Mouse (Mus musculus) heart, adult 2 months (tissue): ENCODE measurements at regions not wholly inside any gene's neighbourhood (a gene's known extent, or its start where the extent isn't known, plus 50 kb on each side); places are given as distances from the start of the nearest gene placed in this dataset.
A peak's percentile ranks its signal among the peaks of the same experiment; 100 is the strongest.

Source experiments
- DNase-seq, 2 experiments: peaks; one replicate each; pipeline ENCODE4 v3.0.0; 2021
- H3K27ac ChIP-seq: fragments of 200-600 bp; 2 replicates; pipeline ENCODE4 v1.8.1; 2022
- H3K27me3 ChIP-seq: fragments of 200-500 bp; 2 replicates; pipeline ENCODE4 v1.6.1; 2012; ENCODE audit warnings: mild to moderate bottlenecking, low read length, inconsistent platforms, mixed read lengths; ENCODE audit not compliant: control insufficient read depth, insufficient read depth
- H3K36me3 ChIP-seq: fragments of 200-500 bp; 2 replicates; pipeline ENCODE4 v1.6.1; 2012; ENCODE audit warnings: low read length, inconsistent platforms; ENCODE audit not compliant: control insufficient read depth, insufficient read depth
- H3K4me1 ChIP-seq: fragments of 200-500 bp; 2 replicates; pipeline ENCODE4 v1.6.1; 2011; ENCODE audit warnings: low read length; ENCODE audit not compliant: control insufficient read depth, insufficient read depth
- H3K4me3 ChIP-seq: fragments of 200-600 bp; 2 replicates; pipeline ENCODE4 v1.8.1; 2022
- H3K79me2 ChIP-seq: fragments of 200-500 bp; replicated peaks from 2 replicates; pipeline ENCODE4 v1.6.1; 2012; ENCODE audit warnings: mild to moderate bottlenecking, inconsistent platforms, low read length, moderate library complexity, mixed read lengths; ENCODE audit not compliant: control insufficient read depth, insufficient read depth
- H3K9ac ChIP-seq: fragments of 200-500 bp; 2 replicates; pipeline ENCODE4 v1.6.1; 2012; ENCODE audit warnings: low read depth, mild to moderate bottlenecking, control low read depth, inconsistent platforms, low read length, mixed read lengths
- CTCF ChIP-seq: fragments of 200-600 bp; IDR thresholded peaks from 2 replicates; pipeline ENCODE4 v1.8.1; 2022; ENCODE audit warnings: antibody characterized with exemption, mild to moderate bottlenecking, moderate library complexity
- EP300 ChIP-seq: fragments of 200-500 bp; IDR thresholded peaks from 2 replicates; pipeline ENCODE4 v1.6.1; 2011; ENCODE audit warnings: low read depth, low read length, control low read depth; ENCODE audit not compliant: insufficient read depth
- POLR2A ChIP-seq: fragments of 200-500 bp; IDR thresholded peaks from 2 replicates; pipeline ENCODE4 v1.6.1; 2011; ENCODE audit warnings: mild to moderate bottlenecking, low read depth, low read length, control low read depth; ENCODE audit not compliant: insufficient read depth
- WGBS: fragments of 180-500 bp; shearing (Covaris S2); methylation state at CpG from one replicate; pipeline ENCODE4 v1.1.7; 2018; 5-methylcytosine and 5-hydroxymethylcytosine counted together
- intact Hi-C: fragments of 180-260 bp; cut with DNase I; formaldehyde crosslinking; loops from one replicate; pipeline ENCODE4 v1.15.1; 2025

DNA sequence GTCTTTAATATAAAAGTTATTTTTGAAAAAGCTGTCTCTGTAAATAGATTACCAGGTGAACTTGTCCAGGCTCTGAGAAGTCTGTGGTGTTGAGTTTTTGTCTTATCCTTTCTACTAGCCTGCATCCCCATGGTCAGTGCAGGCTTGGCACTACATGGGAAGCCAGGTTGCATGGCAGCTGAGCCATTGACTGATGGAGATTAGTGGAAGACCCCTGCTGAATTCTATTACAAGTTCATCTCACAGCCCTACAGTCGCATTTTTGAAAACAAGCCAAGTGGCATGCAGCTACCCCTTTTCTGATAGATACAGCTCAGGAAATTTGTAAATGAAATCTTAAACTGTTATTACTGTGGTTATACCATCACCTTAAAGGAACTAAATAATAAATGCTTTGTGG is 101.2 kb upstream of the Fam184a start:
- H3K4me3 ChIP-seq = no peak overlapping the region
- no peak overlapping the region for H3K9ac ChIP-seq
- H3K36me3 ChIP-seq = no peaks in the 10 kb centered on the region
- no peak for DNase-seq
- no peaks in the 10 kb centered on the region for H3K4me1 ChIP-seq
- no peak overlapping the region for H3K27ac ChIP-seq
- intact Hi-C loops = no loop called here
- no peaks in the 10 kb centered on the region for H3K27me3 ChIP-seq
- no peaks in the 10 kb centered on the region for H3K79me2 ChIP-seq
- no peak for TF ChIP-seq CTCF
- WGBS = 78% methylated on average over 1 of the region's 1 CpGs

DNA sequence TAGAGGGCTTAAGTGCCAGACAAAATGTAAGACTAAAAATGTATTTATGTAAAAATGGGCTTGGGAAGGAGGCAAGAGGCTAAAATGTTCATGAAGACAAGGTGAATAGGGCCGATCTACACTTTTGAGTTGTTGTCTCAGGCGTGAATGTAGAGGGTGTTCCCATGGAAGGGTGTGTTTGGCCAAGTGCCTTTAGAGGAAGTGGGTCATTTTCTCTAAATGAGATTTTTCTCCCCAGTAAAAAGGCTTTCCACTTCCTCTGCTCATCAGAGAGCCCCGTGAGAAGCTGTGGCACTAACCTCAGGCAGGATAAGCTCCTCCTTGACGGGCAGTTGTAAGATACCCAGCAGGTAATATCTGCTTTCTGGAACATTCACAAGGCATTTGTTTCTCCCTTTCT is 99.6 kb upstream of the Fam184a start:
- no peak overlapping the region for H3K4me3 ChIP-seq
- H3K4me1 ChIP-seq = no peaks in the 10 kb centered on the region
- no peak for DNase-seq
- H3K27me3 ChIP-seq = no peaks in the 10 kb centered on the region
- intact Hi-C loops = no loop called here
- TF ChIP-seq CTCF (no peak), EP300 (no peak), POLR2A (no peak)
- no peak overlapping the region for H3K9ac ChIP-seq
- WGBS = 37% methylated on average over 4 of the region's 4 CpGs
- H3K36me3 ChIP-seq = no peaks in the 10 kb centered on the region
- H3K27ac ChIP-seq = no peak overlapping the region
- no peaks in the 10 kb centered on the region for H3K79me2 ChIP-seq

DNA sequence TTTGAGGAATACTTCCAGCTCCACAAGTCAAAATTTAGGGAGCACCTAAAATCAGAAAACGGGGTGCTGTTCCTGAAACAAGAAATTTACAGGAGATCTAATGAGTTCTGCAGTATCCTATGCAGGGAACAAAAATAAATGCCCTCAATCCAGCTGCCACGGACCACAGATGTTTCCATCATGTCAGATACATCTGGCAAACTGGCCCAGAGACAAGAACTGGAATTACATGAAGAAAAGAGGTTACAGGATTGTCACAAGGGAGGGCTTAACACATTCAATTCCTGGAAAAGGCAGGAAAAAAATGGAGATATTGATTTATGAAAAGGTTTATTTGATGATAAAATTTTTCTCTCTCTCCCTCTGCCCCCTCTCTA is 62.3 kb upstream of the Fam184a start:
- TF ChIP-seq POLR2A = no peak
- Histone ChIP-seq H3K4me3 (no peak overlapping the region), H3K27me3 (no peaks in the 10 kb centered on the region), H3K9ac (no peak overlapping the region), H3K79me2 (no peaks in the 10 kb centered on the region), H3K27ac (no peak overlapping the region; the same call in 1 of the 2 replicates), H3K36me3 (no peaks in the 10 kb centered on the region), H3K4me1 (no peaks in the 10 kb centered on the region; the same call in 1 of the 2 replicates)
- 39% methylated on average over 2 of the region's 2 CpGs for WGBS
- no peak for DNase-seq
- intact Hi-C loops = no loop called here

DNA sequence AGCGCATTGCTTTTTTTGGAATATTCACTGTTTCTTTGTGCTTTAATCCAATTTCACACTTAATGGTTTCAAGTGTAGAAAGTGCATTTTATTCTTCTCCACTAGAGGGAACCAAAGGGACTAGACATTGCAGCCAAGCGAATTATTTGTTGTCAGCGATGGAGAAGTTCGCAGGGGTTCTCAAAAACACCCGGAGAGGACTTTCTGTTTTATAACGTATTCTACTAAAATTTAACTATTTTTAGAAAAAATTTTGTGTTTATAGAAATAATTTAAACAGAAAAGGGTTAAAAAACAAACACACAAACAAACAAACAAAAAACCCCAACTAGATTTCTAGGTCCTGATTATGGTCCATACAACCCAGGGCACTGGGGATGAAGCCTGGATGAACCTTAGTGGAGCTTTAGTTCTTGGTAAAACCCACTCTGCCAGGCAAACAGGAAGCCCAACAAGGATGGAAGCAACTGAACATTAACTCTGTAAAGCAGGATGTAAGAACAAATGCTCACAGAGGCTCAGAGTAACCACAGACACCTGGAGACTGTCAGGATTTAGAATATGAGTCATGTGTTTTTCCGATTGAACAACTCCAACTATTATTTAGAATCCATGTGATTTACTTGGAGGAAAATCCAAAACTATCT is 61.8 kb upstream of the Fam184a start:
- Histone ChIP-seq H3K9ac (no peak overlapping the region), H3K4me1 (no peaks in the 10 kb centered on the region; the same call in 1 of the 2 replicates), H3K36me3 (no peaks in the 10 kb centered on the region), H3K27me3 (no peaks in the 10 kb centered on the region), H3K4me3 (no peak overlapping the region), H3K27ac (no peak overlapping the region; the same call in 1 of the 2 replicates), H3K79me2 (no peaks in the 10 kb centered on the region)
- 12% methylated on average over 7 of the region's 7 CpGs for WGBS
- intact Hi-C loops = no loop called here
- no peak for DNase-seq
- peak; percentile 84 for TF ChIP-seq CTCF
- no peak for TF ChIP-seq POLR2A

DNA sequence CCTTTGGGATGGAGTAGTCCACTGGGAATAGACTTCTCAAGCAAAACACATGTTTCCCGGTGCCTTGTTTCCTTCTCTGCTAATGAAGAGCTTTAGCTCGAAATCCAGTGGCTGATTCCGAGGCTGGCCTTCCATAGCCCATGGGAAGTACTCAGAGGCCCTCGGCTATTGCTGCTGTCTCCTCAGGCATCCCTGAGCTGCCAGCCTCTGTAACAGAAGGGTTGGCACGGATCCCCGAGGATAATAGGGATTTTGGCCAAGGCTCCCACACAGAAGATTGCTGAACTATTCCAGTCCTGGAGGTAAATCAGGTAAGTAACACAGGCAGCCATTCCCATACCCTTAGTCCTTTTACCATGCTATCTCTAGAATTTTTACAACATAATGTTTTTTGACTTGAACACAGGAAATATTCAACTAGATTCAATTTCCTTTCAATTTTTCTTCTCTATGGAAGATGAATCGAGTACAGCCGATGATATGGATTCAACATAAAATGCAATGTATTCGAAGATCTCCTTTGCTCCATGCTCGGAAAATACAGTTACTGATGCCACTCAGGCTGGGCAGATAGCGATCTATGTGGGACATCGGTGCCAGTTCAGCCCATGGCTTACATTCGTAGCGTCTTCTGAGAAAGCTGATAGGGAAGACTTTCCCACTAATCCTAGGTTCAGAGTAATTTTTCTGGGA is 61.1 kb upstream of the Fam184a start:
- no peaks in the 10 kb centered on the region; the same call in 1 of the 2 replicates for H3K4me1 ChIP-seq
- TF ChIP-seq POLR2A = no peak
- TF ChIP-seq EP300 = no peak
- TF ChIP-seq CTCF = no peak
- H3K36me3 ChIP-seq = no peaks in the 10 kb centered on the region
- no peak overlapping the region for H3K9ac ChIP-seq
- 49% methylated on average over 14 of the region's 14 CpGs for WGBS
- no peak for DNase-seq
- H3K27me3 ChIP-seq = no peaks in the 10 kb centered on the region
- H3K79me2 ChIP-seq = no peaks in the 10 kb centered on the region
- intact Hi-C loops = no loop called here
- H3K27ac ChIP-seq = no peak overlapping the region
- no peak overlapping the region for H3K4me3 ChIP-seq

DNA sequence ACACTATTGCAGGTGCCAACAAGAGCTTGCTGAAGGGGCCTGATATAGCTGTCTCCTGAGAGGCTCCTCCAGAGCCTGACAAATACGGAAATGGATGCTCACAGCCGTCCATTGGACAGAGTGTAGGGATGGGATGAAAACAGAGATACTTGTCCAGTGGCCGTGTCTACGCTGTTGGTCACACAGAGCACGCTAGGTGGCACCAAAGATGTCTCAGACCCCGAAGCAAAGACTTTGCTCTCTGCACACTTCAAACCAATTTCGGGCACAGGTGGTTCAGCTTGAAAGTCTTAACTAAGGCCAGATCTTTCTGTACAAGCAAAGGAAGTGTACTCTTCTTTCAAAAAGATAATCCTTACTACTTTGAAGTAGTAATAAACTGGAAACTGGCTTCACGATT is 55.8 kb upstream of the Fam184a start:
- Histone ChIP-seq H3K79me2 (no peaks in the 10 kb centered on the region), H3K4me3 (no peak overlapping the region), H3K27ac (no peak overlapping the region), H3K4me1 (no peaks in the 10 kb centered on the region), H3K36me3 (no peaks in the 10 kb centered on the region), H3K27me3 (no peaks in the 10 kb centered on the region), H3K9ac (no peak overlapping the region)
- DNase-seq = no peak
- intact Hi-C loops = no loop called here
- WGBS = 64% methylated on average over 8 of the region's 8 CpGs
- TF ChIP-seq CTCF (peak; percentile 38), POLR2A (no peak)
